Mouse (Mus musculus): ENCODE measurements around the gene Trmt2b. TPM values are rescaled to one million over a fixed set of nuclear protein-coding genes. Genes with fewer than 3 reads are reported as not detected.

The Trmt2b gene
- polyA plus RNA-seq, 1 experiment from 2014 or later = 11.6 TPM

DNA sequence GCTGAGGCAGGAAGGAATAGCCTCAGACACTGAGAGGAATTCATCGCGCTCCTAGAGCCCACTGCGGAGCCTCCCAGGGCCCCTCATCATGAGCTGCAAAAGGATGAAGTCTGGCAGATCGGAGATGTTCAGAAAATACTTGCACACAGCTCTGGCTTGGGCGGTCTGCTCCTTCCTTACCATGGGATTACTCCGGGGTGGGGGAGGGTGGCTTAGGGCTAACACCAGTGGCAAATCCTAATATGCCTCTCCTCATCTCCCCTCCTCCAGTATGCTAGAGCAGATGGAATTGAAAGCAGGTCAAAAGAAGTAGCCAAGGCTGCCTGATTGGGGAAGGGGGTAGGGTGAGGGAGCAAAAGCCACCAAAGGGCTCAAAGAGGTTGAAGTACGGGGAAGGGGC, 20.0 kb upstream of the Trmt2b start:
- Histone ChIP-seq H3K27me3 (ENCODE audit: control insufficient read depth, insufficient read depth, low read length) (peaks cover 18% of the 10 kb centered on the region), H3K9ac (ENCODE audit: low read length) (no peak overlapping the region), H3K9me3 (ENCODE audit: control insufficient read depth, low read length) (no peaks in the 10 kb centered on the region), H3K4me1 (ENCODE audit: control insufficient read depth, insufficient read depth, low read length) (no peaks in the 10 kb centered on the region), H3K27ac (replicated peaks; ENCODE audit: low read depth, low read length) (no peak overlapping the region), H3K4me2 (ENCODE audit: low read depth, severe bottlenecking) (peak overlapping the region; percentile 49), H3K36me3 (ENCODE audit: control insufficient read depth, insufficient read depth, low read length) (no peaks in the 10 kb centered on the region), H3K4me3 (ENCODE audit: low read depth, low read length) (peak overlapping the region; percentile 38)
- no peak for ATAC-seq (ENCODE audit: insufficient number of reproducible peaks, low FRiP score, low TSS enrichment, low read depth)
- no peak for DNase-seq (ENCODE audit: low spot score)
- WGBS = 33% methylated on average over 7 of the region's 7 CpGs

DNA sequence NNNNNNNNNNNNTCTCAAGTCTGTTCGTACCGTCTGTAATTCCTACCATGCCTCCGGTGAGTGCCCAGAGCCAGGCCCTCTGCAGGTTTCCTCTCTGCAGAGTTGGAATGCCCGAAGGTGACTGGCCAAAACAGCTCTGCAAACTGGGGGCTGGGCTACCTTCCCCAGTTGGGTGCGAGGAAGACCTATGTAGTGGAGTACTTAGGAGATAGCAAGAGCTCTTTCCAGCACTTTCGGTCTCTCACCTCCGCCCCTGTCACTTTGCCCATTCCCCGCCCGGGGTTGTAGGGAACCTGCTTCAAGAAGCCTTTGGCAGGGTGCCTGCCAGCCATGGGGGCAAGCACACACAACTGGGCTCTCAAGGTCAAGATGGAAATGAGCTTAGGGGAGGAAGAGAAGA, 19.5 kb upstream of the Trmt2b start:
- H3K36me3 ChIP-seq (ENCODE audit: control insufficient read depth, insufficient read depth, low read length) = no peaks in the 10 kb centered on the region
- no peak overlapping the region for H3K27ac ChIP-seq (replicated peaks; ENCODE audit: low read depth, low read length)
- DNase-seq (ENCODE audit: low spot score) (peak; percentile 21), ATAC-seq (ENCODE audit: insufficient number of reproducible peaks, low FRiP score, low TSS enrichment, low read depth) (no peak)
- 28% methylated on average over 9 of the region's 9 CpGs for WGBS
- H3K9ac ChIP-seq (ENCODE audit: low read length) = 0 out of 2 replicates have a peak overlapping the region, but pooled peaks have one; percentile 17
- peak overlapping the region; percentile 49 for H3K4me2 ChIP-seq (ENCODE audit: low read depth, severe bottlenecking)
- peaks cover 18% of the 10 kb centered on the region for H3K27me3 ChIP-seq (ENCODE audit: control insufficient read depth, insufficient read depth, low read length)
- H3K4me1 ChIP-seq (ENCODE audit: control insufficient read depth, insufficient read depth, low read length) = no peaks in the 10 kb centered on the region
- H3K9me3 ChIP-seq (ENCODE audit: control insufficient read depth, low read length) = no peaks in the 10 kb centered on the region
- H3K4me3 ChIP-seq (ENCODE audit: low read depth, low read length) = peak overlapping the region; percentile 38

DNA sequence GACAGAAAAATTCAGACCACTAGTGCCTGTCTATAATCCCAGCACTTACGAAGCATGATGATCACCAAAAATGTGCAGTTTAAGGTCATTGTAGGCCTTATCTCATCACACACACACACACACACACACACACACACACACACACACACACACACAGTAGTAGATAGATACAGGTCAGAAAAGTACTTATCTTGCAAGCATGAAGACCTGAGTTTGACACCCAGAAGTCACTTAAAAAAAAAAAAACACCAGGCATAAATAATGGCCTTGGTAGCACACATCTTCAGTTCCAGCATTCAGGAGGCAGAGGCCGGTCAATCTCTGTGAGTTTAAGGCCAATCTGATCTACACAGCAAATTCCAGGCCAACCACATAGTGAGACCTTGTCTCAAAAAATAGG, 10.5 kb upstream of the Trmt2b start:
- H3K27me3 ChIP-seq (ENCODE audit: control insufficient read depth, insufficient read depth, low read length) = peaks cover 2% of the 10 kb centered on the region; the same call in 1 of the 2 replicates
- H3K4me1 ChIP-seq (ENCODE audit: control insufficient read depth, insufficient read depth, low read length) = no peaks in the 10 kb centered on the region
- H3K9ac ChIP-seq (ENCODE audit: low read length) = no peak overlapping the region
- H3K27ac ChIP-seq (replicated peaks; ENCODE audit: low read depth, low read length) = no peak overlapping the region
- DNase-seq (ENCODE audit: low spot score) (no peak), ATAC-seq (ENCODE audit: insufficient number of reproducible peaks, low FRiP score, low TSS enrichment, low read depth) (no peak)
- 92% methylated on average over 2 of the region's 2 CpGs for WGBS
- H3K4me2 ChIP-seq (ENCODE audit: low read depth, severe bottlenecking) = no peak overlapping the region
- H3K36me3 ChIP-seq (ENCODE audit: control insufficient read depth, insufficient read depth, low read length) = no peaks in the 10 kb centered on the region
- H3K9me3 ChIP-seq (ENCODE audit: control insufficient read depth, low read length) = no peaks in the 10 kb centered on the region
- no peak overlapping the region for H3K4me3 ChIP-seq (ENCODE audit: low read depth, low read length)

DNA sequence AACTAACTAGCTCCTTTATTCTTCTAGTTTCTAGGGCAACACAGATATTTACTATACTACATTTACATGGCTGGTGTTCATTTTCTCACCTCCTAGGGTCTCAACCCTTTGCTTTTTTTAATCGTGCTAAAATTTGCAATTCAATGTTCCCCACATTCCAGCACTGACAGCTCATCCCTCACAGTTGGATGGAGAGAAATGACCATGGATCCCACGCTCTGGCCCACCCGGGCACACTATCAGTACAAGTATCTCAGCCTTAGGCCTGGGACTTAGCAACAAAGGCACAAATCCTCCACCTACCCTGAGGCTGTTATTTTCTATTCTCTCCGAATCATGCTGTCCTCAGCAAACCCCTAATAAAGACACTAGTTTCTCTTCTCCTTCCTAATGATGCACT, 9.0 kb upstream of the Trmt2b start:
- ATAC-seq (ENCODE audit: insufficient number of reproducible peaks, low FRiP score, low TSS enrichment, low read depth) = no peak
- WGBS = 66% methylated on average over 4 of the region's 4 CpGs

DNA sequence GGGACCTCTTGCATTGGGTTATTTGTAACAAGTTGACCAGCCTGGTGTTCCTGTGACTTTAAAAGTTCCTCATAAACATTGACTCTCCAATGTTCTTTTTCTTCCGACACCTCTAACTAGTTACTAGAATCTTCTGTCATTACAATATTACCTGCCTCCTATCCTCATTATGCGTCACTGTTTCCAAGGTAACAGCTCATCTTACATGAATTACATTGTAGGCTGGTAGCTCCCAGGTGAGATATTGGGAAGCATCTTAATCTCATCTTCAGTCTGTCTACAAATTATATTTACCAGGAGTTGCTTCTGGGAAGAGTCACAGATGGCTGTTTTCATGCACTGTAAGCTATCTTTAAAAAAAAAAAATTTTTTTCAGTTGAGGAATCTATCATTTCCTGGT, 8.3 kb upstream of the Trmt2b start:
- H3K27ac ChIP-seq (replicated peaks; ENCODE audit: low read depth, low read length) = no peak overlapping the region
- no peak overlapping the region for H3K4me2 ChIP-seq (ENCODE audit: low read depth, severe bottlenecking)
- no peaks in the 10 kb centered on the region for H3K4me1 ChIP-seq (ENCODE audit: control insufficient read depth, insufficient read depth, low read length)
- no peaks in the 10 kb centered on the region for H3K36me3 ChIP-seq (ENCODE audit: control insufficient read depth, insufficient read depth, low read length)
- H3K27me3 ChIP-seq (ENCODE audit: control insufficient read depth, insufficient read depth, low read length) = peaks cover 2% of the 10 kb centered on the region; the same call in 1 of the 2 replicates
- 94% methylated on average over 2 of the region's 2 CpGs for WGBS
- no peak overlapping the region for H3K9ac ChIP-seq (ENCODE audit: low read length)
- H3K9me3 ChIP-seq (ENCODE audit: control insufficient read depth, low read length) = no peaks in the 10 kb centered on the region
- DNase-seq (ENCODE audit: low spot score) (no peak), ATAC-seq (ENCODE audit: insufficient number of reproducible peaks, low FRiP score, low TSS enrichment, low read depth) (no peak)
- no peak overlapping the region for H3K4me3 ChIP-seq (ENCODE audit: low read depth, low read length)

More for the DNA sequence above, 9.0 kb upstream of the Trmt2b start:
- no peak overlapping the region for H3K9ac ChIP-seq (ENCODE audit: low read length)
- H3K4me1 ChIP-seq (ENCODE audit: control insufficient read depth, insufficient read depth, low read length) = no peaks in the 10 kb centered on the region
- H3K9me3 ChIP-seq (ENCODE audit: control insufficient read depth, low read length) = no peaks in the 10 kb centered on the region
- H3K4me3 ChIP-seq (ENCODE audit: low read depth, low read length) = no peak overlapping the region
- DNase-seq (ENCODE audit: low spot score) = no peak
- peaks cover 2% of the 10 kb centered on the region; the same call in 1 of the 2 replicates for H3K27me3 ChIP-seq (ENCODE audit: control insufficient read depth, insufficient read depth, low read length)
- H3K36me3 ChIP-seq (ENCODE audit: control insufficient read depth, insufficient read depth, low read length) = no peaks in the 10 kb centered on the region
- no peak overlapping the region for H3K4me2 ChIP-seq (ENCODE audit: low read depth, severe bottlenecking)
- no peak overlapping the region for H3K27ac ChIP-seq (replicated peaks; ENCODE audit: low read depth, low read length)

DNA sequence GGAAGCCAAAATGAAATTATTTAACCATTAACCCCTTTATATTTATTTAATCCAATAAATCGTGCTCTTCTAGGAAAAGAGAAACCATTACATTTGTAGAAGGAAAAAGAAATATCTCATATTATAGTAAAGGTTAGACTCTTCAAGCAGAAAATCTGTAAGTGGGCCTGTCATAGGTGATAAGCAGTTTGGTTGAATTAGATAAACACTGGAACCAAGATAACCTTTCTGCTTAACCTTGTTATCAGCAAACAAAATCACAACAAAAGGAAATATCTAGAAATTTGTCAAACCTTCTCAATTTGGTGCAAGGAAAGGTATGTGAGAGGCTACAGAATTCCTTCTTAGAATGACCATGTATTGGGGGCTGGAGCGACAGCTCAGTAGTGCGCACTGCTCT, 3.7 kb upstream of the Trmt2b start:
- H3K27ac ChIP-seq (replicated peaks; ENCODE audit: low read depth, low read length) = no peak overlapping the region
- no peaks in the 10 kb centered on the region for H3K4me1 ChIP-seq (ENCODE audit: control insufficient read depth, insufficient read depth, low read length)
- no peak overlapping the region for H3K9ac ChIP-seq (ENCODE audit: low read length)
- no peak overlapping the region for H3K4me2 ChIP-seq (ENCODE audit: low read depth, severe bottlenecking)
- H3K9me3 ChIP-seq (ENCODE audit: control insufficient read depth, low read length) = no peaks in the 10 kb centered on the region
- H3K4me3 ChIP-seq (ENCODE audit: low read depth, low read length) = no peak overlapping the region
- H3K27me3 ChIP-seq (ENCODE audit: control insufficient read depth, insufficient read depth, low read length) = no peaks in the 10 kb centered on the region
- DNase-seq (ENCODE audit: low spot score) = no peak
- 83% methylated on average over 3 of the region's 3 CpGs for WGBS
- H3K36me3 ChIP-seq (ENCODE audit: control insufficient read depth, insufficient read depth, low read length) = no peaks in the 10 kb centered on the region
- no peak for ATAC-seq (ENCODE audit: insufficient number of reproducible peaks, low FRiP score, low TSS enrichment, low read depth)

DNA sequence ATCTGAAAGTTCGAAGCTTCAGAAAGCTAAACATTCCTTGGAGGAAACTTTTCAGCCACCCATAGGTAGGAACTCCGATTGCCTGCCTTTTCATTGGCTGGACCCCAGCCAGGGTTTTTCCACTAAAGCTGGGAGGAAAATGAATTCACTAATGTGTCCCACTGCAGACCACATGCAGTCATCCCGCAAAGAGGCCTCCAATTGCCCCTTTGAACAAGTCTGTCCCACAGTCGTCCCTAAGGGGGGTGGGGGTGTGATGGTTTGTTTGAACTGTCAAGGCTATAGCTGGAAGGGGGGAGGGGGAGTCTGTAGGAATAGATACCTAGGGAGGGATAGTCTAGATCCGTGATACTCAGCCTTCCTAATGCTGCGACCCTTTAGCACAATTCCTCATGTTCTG, 1.1 kb downstream of the Trmt2b start:
- no peaks in the 10 kb centered on the region for H3K27me3 ChIP-seq (ENCODE audit: control insufficient read depth, insufficient read depth, low read length)
- DNase-seq (ENCODE audit: low spot score) = peak; percentile 22
- 0 out of 2 replicates have a peak, but pooled peaks have one; percentile 33 for ATAC-seq (ENCODE audit: insufficient number of reproducible peaks, low FRiP score, low TSS enrichment, low read depth)
- no peaks in the 10 kb centered on the region for H3K9me3 ChIP-seq (ENCODE audit: control insufficient read depth, low read length)
- no peak overlapping the region for H3K4me3 ChIP-seq (ENCODE audit: low read depth, low read length)
- H3K27ac ChIP-seq (replicated peaks; ENCODE audit: low read depth, low read length) = no peak overlapping the region
- no peak overlapping the region for H3K9ac ChIP-seq (ENCODE audit: low read length)
- H3K4me1 ChIP-seq (ENCODE audit: control insufficient read depth, insufficient read depth, low read length) = no peaks in the 10 kb centered on the region
- no peaks in the 10 kb centered on the region for H3K36me3 ChIP-seq (ENCODE audit: control insufficient read depth, insufficient read depth, low read length)
- no peak overlapping the region for H3K4me2 ChIP-seq (ENCODE audit: low read depth, severe bottlenecking)
- WGBS = 25% methylated on average over 6 of the region's 6 CpGs

DNA sequence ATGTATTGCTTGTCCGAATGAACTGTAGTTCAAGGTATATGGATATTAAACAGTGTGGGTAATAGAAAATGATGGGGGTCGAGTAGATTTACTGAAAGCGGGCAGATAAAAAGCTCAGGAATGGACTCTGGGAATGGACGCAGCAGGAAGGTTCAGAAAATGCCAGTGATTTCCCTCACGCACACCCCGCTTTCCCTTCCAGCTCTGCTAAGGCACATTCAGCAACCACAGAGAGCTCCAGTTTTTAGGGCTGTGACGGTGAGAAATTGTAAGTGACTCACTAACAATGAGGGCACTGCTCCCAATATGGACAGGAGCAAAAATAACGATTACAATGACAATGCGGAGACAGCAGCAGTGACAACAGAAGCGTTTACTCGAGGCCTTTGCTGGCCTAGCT, 14.7 kb downstream of the Trmt2b start:
- no peak overlapping the region for H3K9ac ChIP-seq (ENCODE audit: low read length)
- WGBS = 79% methylated on average over 11 of the region's 11 CpGs
- no peaks in the 10 kb centered on the region for H3K4me1 ChIP-seq (ENCODE audit: control insufficient read depth, insufficient read depth, low read length)
- DNase-seq (ENCODE audit: low spot score) = no peak
- H3K27me3 ChIP-seq (ENCODE audit: control insufficient read depth, insufficient read depth, low read length) = no peaks in the 10 kb centered on the region
- no peak overlapping the region for H3K4me3 ChIP-seq (ENCODE audit: low read depth, low read length)
- no peak overlapping the region for H3K27ac ChIP-seq (replicated peaks; ENCODE audit: low read depth, low read length)
- no peaks in the 10 kb centered on the region for H3K36me3 ChIP-seq (ENCODE audit: control insufficient read depth, insufficient read depth, low read length)
- no peak overlapping the region for H3K4me2 ChIP-seq (ENCODE audit: low read depth, severe bottlenecking)
- H3K9me3 ChIP-seq (ENCODE audit: control insufficient read depth, low read length) = no peaks in the 10 kb centered on the region
- no peak for ATAC-seq (ENCODE audit: insufficient number of reproducible peaks, low FRiP score, low TSS enrichment, low read depth)

DNA sequence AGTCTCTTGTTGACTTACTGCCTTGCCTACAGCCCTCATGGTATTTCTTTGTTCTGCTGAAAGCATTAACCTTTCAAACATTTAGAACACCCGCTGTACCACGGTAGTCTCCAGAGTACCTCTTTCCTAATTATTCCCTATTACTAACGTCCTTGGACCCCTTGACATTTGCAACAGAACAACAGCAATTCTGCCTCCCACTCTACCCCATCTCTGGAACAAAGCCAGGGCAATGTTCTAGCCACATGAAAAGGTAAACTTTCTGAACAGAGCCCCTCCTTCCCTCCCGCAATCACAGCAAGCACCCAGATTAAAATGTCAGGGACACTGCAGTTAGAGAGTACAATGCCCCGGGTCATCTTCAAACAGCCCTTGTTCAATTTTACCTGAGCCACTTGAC, 15.6 kb downstream of the Trmt2b start:
- 72% methylated on average over 5 of the region's 5 CpGs for WGBS
- H3K9ac ChIP-seq (ENCODE audit: low read length) = no peak overlapping the region
- H3K27ac ChIP-seq (replicated peaks; ENCODE audit: low read depth, low read length) = no peak overlapping the region
- H3K27me3 ChIP-seq (ENCODE audit: control insufficient read depth, insufficient read depth, low read length) = no peaks in the 10 kb centered on the region
- no peak overlapping the region for H3K4me3 ChIP-seq (ENCODE audit: low read depth, low read length)
- H3K36me3 ChIP-seq (ENCODE audit: control insufficient read depth, insufficient read depth, low read length) = no peaks in the 10 kb centered on the region
- H3K9me3 ChIP-seq (ENCODE audit: control insufficient read depth, low read length) = no peaks in the 10 kb centered on the region
- H3K4me1 ChIP-seq (ENCODE audit: control insufficient read depth, insufficient read depth, low read length) = no peaks in the 10 kb centered on the region
- no peak overlapping the region for H3K4me2 ChIP-seq (ENCODE audit: low read depth, severe bottlenecking)
- ATAC-seq (ENCODE audit: insufficient number of reproducible peaks, low FRiP score, low TSS enrichment, low read depth) (no peak), DNase-seq (ENCODE audit: low spot score) (no peak)

Measured in limb, embryonic 11.5 days (tissue).